ENCODE assay signal across 22 mouse cellular contexts in genomic region chr16:92141021-92141420, GRCm38 (mm10).
"Had no signal": no experiment of that assay in that cellular context is flagged by ENCODE, and none has a peak within 500 bp of the region (broad histone marks: within the 10 kb centered on the region; RNA-seq: fewer than 3 reads in every experiment).

No protein-coding gene starts in this region.

- ATAC-seq: liver, embryonic 12.5 days had no signal

- H3K27ac ChIP-seq: limb, embryonic 10.5 days; liver, embryonic 12.5 days; liver, embryonic 15.5 days; lung, embryonic 15.5 days; midbrain, embryonic 12.5 days; stomach, postnatal 0 days had no signal

- H3K27me3 ChIP-seq: kidney, embryonic 15.5 days; limb, embryonic 13.5 days; liver, embryonic 12.5 days; liver, embryonic 15.5 days; lung, embryonic 15.5 days; midbrain, embryonic 12.5 days had no signal

- H3K9ac ChIP-seq: kidney, embryonic 15.5 days; limb, embryonic 13.5 days; liver, embryonic 12.5 days; liver, embryonic 15.5 days; lung, embryonic 15.5 days; midbrain, embryonic 12.5 days had no signal

- H3K9me3 ChIP-seq: kidney, embryonic 15.5 days; limb, embryonic 10.5 days; limb, embryonic 13.5 days; liver, embryonic 12.5 days; liver, embryonic 15.5 days; lung, embryonic 15.5 days; midbrain, embryonic 12.5 days had no signal

- H3K4me3 ChIP-seq: kidney, embryonic 15.5 days; limb, embryonic 10.5 days; limb, embryonic 13.5 days; liver, embryonic 12.5 days; liver, embryonic 15.5 days; lung, embryonic 15.5 days; megakaryocyte, embryonic 14.5 days; midbrain, embryonic 12.5 days; myocyte had no signal

- H3K4me1 ChIP-seq: liver, embryonic 12.5 days; liver, embryonic 15.5 days; lung, embryonic 15.5 days; megakaryocyte, embryonic 14.5 days had no signal

- H3K36me3 ChIP-seq: kidney, embryonic 15.5 days; limb, embryonic 10.5 days; limb, embryonic 13.5 days; liver, embryonic 12.5 days; liver, embryonic 15.5 days; lung, embryonic 15.5 days; midbrain, embryonic 12.5 days had no signal

- DNase-seq: kidney, adult 11 months; kidney, adult 8-10 months; kidney, postnatal 10 days; kidney, postnatal 36 days; layer of hippocampus, postnatal 36 days; liver; lung, adult 18-20 months; lung, postnatal 10 days; lung, postnatal 36 days; thymus, adult 2 months; thymus, postnatal 14 days; thymus, postnatal 4 days had no signal

- H3K4me2 ChIP-seq: kidney, embryonic 15.5 days; limb, embryonic 13.5 days; liver, embryonic 12.5 days; liver, embryonic 15.5 days; lung, embryonic 15.5 days; midbrain, embryonic 12.5 days had no signal
